Mouse (Mus musculus): ENCODE results near the gene Ppy. TPM values are rescaled to one million over a fixed set of nuclear protein-coding genes. Genes with fewer than 3 reads are reported as not detected.

The Ppy gene
- total RNA-seq, 2 experiments from 2014 or later: not detected

GRCm38 (mm10) chr11:102089088-102089808 lies 11.9 kb downstream of the Ppy start:
- peak; percentile 77 for ATAC-seq (replicated peaks; ENCODE audit: poor library complexity)

DNA sequence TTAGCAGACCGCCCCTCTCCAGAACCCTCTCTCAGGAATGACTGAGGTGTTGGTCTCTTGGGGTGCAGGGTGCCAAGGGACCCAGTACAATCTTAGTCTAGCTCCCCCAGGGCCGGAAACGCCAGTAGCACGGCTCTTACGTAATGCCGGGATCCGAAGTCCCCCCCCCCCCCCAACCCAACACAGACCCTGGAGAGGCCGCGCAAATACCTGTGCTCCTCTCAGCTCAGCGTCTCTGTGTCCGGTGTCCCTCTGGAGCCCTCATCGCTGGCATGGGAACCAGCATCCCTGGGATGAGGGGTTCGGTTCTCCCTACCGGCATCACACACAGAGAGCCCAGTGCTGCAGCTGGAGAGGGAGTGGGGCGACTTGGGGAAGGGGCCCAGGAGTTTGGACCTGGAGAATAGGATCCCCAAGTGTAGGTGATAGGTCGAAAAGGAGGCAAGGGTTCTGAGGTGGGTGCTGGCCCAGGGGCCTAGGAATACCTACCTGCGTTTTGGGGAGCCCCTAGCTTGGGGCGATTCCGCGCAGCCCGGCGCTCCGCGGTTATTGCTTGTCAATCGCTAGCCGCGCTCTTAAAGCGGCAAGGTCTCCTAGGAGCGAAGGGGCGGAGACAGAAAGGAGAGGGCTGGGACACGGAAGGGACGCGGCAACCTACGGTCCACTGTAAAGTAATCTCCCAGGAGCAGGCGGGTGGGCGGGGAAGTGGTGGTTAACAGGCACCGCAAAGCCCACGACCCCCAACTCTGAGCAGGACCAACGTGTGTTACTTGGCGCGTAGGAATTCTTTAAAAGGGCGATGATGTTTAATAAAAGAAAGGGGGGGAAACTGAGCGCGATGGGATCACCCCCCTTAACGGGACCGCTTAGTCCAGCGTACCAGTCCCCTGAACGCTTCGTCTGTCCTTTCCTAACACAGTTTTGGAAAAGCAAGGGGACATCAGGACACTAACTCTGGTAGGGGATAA lies 12.9 kb downstream of the Ppy start, which contains the start of gene Mpp2:
Mpp2 (minus strand) TSS at position 585 of the 968 bp plus-strand sequence.
- ATAC-seq (replicated peaks; ENCODE audit: poor library complexity): peak; percentile 78

DNA sequence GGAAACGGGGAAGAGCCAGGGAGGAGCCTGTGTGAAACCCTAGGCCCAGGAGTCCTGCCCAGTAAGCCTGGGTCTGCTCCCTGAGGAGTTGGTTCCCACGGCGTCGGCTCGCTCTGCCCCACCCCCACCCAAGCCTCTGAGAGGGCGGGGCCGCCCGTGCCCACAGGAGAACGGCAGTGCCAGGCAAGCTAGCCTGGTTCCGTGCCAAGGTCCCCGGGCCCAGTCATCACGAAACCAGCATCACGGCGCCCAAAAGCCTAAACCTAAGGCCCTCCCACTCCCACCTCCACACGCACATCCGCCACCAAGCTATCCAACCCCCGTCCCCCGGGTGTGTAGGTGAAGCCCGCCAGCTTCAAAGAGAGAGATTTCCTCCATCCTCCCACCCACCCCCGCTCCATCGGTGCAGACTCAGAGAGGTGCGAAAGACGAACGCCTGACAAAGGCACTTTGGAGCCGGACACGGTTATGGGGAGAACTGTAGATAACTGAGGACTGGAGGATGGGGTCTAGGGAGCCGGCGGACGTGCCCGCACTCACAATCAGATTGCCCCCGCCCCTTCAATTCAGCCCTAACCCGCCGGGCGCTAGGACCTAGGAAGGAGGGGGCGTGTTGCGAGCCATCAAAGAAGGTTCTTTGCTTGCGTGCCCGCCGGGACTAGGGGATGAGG lies 13.9 kb downstream of the Ppy start:
- ATAC-seq (replicated peaks; ENCODE audit: poor library complexity): peak; percentile 18; the same call in 1 of the 2 replicates

DNA sequence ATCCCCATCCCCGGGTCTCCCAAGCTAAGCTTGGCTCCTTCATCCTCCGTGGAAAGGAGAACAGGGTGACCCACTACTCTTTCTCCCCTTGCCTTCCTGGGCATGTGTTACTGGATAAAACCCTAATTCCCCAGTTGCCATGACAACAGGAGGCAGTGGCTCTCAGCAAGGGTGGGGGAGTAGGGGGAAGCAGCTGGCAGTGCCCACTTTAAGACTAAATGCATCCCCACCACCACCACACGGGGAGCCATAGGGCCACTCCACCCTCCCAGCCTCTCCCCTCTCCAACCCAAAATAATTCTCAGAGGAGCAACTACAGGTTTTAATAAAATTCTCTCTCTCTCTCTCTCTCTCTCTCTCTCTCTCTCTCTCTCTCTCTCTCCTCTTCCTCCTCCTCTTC lies 14.8 kb downstream of the Ppy start:
- ATAC-seq (replicated peaks; ENCODE audit: poor library complexity): no peak

DNA sequence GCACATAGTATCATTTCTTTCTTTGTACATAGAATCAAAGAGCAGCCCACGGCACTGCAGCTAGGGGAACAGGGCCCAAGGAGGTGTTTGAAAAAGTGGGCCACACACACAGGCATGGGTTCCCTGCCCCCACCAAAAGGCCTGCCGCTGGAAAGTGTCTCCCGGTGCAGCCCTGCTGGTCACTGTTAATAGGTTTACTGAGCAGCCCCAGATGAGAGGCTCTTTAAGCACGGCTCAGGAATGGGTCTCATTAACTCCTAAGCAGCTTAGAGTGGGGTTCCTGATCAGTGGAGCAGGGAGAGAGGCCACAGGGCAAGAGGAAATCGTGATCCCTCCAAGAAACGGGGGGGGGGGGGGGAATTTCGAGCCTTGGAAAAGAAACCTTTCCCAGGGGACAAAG lies 17.0 kb downstream of the Ppy start:
- ATAC-seq (replicated peaks; ENCODE audit: poor library complexity): no peak

- no peak for ATAC-seq (replicated peaks; ENCODE audit: poor library complexity)
These were observed 17.9 kb downstream of the Ppy start for GRCm38 (mm10) chr11:102083193-102083592.

DNA sequence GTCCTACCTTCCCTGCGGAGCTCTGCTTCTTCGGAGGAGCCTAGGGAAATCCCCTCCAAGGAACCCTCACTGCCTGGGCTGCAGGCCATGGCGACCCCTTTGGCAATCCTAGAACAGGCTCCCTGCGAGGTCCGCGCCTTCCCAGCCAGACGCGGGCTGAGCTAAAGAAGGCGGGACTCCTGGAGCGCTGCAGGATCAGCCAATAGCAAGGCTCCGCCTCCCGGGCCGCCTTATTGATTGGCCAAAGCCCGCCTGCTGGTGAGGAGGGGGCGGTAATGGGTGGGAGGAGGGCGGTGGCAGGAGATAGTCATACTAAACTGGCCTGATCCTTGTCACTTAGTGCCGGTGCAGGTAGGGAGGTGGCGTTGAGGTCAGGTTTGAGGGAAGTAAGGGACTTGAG lies 18.8 kb downstream of the Ppy start:
- ATAC-seq (replicated peaks; ENCODE audit: poor library complexity): 0 out of 2 replicates have a peak, but pooled peaks have one; percentile 20

DNA sequence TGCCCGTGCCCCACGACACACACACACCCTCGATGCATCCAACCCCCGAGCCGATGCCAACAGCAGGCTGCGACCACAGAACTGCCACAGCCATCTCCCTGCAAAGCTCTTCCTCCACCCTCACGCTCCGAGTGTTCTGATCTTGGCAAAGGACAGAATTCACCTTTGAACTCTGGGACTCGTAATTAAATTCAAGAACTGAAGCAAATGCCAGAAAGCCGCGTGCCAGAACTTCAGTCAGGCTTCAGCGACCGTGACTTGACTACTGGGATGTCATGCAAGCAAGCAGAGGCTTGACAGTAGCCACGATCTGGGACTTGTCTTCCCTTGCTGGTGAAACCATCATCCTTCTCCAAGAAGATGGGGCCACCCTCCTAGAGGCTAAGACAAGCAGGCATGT lies 27.4 kb downstream of the Ppy start:
- no peak for ATAC-seq (replicated peaks; ENCODE audit: poor library complexity)

DNA sequence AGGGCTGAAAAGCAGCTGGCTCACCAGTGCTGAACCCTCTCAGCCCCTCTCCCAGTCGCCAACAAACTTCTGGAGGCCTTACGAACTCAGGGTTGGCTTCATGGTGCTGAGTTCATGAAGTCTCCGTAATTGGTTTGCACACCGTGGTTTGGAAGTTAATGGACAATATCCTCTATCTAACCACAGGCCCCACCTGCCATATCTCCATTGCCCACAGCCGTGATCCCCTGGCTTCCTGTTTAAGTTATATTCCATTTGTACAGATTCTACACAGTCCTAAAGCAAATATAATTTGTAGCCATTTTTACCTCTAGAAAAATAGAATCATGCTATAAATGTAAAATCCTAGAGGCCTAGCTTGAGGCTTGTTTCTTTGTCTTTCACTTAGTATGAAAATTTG lies 28.4 kb downstream of the Ppy start:
- ATAC-seq (replicated peaks; ENCODE audit: poor library complexity): no peak

GRCm38 (mm10) chr11:102070426-102070825 lies 30.7 kb downstream of the Ppy start:
- ATAC-seq (replicated peaks; ENCODE audit: poor library complexity): no peak

DNA sequence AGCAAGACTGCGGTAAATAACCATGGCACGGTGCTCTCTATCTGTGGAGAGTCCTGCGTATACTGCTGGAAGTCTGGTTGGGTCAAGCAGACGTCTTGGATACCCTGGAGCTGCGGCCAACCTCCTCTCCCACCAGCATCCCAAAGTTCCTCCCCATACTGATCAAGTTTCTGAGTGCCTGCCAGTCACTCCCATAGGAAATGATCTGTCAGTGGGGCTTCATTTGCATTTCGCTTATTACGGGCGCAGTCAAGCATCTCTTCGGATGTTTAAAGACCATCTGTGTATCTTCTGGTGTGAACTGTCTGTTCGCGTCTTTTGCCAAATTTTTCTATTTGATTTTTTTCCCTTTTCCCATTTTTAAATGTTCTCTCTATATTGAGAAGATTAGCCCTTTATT lies 31.5 kb downstream of the Ppy start:
- no peak for ATAC-seq (replicated peaks; ENCODE audit: poor library complexity)

DNA sequence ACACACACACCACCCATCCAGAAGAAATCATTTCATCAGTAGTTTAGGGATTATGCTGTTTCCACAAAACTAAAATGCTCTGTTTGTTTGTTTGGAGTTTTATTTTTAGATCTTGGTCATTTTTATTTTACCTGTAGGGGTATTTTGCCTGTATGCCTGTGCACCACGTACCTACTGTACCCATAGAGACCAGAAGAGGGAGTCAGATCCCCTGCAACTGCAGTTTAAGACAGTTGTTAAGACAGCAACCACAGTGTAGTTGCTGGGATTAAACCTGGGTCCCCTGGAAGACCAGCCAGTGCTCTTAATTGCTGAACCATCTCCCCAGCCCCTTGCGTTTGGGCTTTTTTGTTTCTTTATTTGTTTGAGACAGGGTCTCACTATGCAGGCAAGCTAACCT lies 32.1 kb downstream of the Ppy start:
- ATAC-seq (replicated peaks; ENCODE audit: poor library complexity): peak; percentile 66

DNA sequence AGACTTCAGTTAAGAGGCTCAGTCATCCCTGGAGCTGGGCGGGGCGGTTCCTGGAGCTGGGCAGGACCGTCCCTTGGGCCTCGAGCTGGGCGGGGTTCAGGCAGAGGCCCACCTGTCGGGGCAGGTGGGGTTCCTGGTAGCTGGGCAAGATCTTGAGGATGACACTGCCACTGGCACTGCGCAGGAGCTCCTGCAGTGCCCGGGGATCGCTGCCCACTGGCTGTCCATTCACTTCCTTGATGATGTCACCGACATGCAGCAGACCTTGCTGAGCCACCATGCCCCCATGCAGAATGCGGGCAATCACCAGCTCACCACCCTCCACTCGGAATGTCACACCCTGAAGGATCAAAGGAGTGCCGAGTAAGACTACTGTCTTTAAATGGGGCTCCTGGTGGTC lies 38.0 kb downstream of the Ppy start:
- no peak for ATAC-seq (replicated peaks; ENCODE audit: poor library complexity)

DNA sequence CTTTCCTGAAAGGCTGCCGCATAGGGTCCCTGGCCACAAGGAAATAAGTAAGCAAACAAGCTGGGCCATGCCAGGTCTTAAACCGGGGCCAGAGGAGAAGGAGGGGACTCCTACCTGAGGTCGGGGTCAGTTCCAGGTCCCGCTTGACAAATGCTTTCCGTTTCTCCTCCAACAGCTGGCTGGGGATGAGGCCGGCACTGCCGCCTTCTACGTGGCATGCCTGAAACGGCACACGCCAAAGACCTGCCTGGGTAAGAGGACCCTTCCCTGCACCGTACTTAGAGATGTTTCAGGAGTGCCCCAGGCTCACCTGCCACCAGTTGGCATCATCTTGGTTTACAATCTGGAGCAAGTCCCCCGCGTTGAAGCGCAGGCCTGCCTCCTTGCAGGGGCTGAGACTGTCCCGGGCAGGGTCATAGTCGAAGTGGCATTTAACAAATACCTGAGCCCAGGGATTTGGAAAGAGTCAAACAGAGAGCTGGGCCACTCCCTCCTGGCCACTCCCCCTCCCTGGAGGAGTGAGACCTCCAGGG lies 39.1 kb downstream of the Ppy start:
- ATAC-seq (replicated peaks; ENCODE audit: poor library complexity): no peak

- peak; percentile 97 for ATAC-seq (replicated peaks; ENCODE audit: poor library complexity)
These were observed 39.7 kb downstream of the Ppy start for GRCm38 (mm10) chr11:102061236-102061940.

- peak; percentile 57 for ATAC-seq (replicated peaks; ENCODE audit: poor library complexity)
These were observed 47.3 kb downstream of the Ppy start for GRCm38 (mm10) chr11:102053847-102054246.

GRCm38 (mm10) chr11:102053183-102053582 lies 47.9 kb downstream of the Ppy start:
- no peak for ATAC-seq (replicated peaks; ENCODE audit: poor library complexity)

GRCm38 (mm10) chr11:102052697-102053096 lies 48.4 kb downstream of the Ppy start:
- no peak for ATAC-seq (replicated peaks; ENCODE audit: poor library complexity)

DNA sequence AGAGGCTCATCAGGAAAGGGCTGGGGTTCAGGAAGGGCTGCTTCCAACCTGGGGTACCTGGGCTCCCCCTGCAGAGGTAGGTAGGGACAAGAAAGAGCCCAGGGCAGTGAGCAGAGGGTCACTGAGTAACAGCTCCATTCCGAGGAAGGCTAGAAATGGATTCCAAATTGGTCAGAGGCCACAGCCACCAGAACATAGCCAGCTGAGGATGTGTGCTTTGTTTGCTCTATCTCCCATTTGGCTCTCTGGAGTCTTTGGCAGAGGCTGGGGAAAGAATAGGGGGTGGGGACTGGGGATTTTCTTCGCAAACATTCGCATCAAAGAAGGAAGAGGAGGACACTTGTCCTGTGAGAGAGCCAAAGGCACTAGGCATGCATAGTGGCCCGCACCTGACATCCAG lies 49.2 kb downstream of the Ppy start:
- no peak for ATAC-seq (replicated peaks; ENCODE audit: poor library complexity)

GRCm38 (mm10) chr11:102051541-102051940 lies 49.6 kb downstream of the Ppy start:
- ATAC-seq (replicated peaks; ENCODE audit: poor library complexity): no peak

Measured in megakaryocyte progenitor cell, adult 5-6 weeks (primary cell).